Mouse (Mus musculus) embryonic fibroblast, embryonic 13.5 days (primary cell): ENCODE measurements around the gene Casr. TPM values are rescaled to one million over a fixed set of nuclear protein-coding genes. Genes with fewer than 3 reads are reported as not detected.

Experiments used
- H3K27ac ChIP-seq: 2 replicates; pipeline ENCODE4 v1.5.1; 2012; ENCODE audit warnings: low read length, control low read depth, inconsistent platforms; ENCODE audit not compliant: insufficient read depth
- H3K4me1 ChIP-seq: 2 replicates; pipeline ENCODE4 v1.6.1; 2011; ENCODE audit warnings: low read length; ENCODE audit not compliant: control insufficient read depth, insufficient read depth
- H3K4me3 ChIP-seq: 2 replicates; pipeline ENCODE4 v1.5.1; 2011; ENCODE audit warnings: mild to moderate bottlenecking, control low read depth, low read length; ENCODE audit not compliant: insufficient read depth
- CTCF ChIP-seq: IDR thresholded peaks from 2 replicates; pipeline ENCODE4 v1.5.1; 2011; ENCODE audit warnings: mild to moderate bottlenecking, control low read depth, low read length, moderate library complexity, borderline replicate concordance; ENCODE audit not compliant: insufficient read depth
- POLR2A ChIP-seq: IDR thresholded peaks from 2 replicates; pipeline ENCODE4 v1.6.1; 2011; ENCODE audit warnings: low read depth, mild to moderate bottlenecking, control low read depth, low read length, moderate library complexity
- polyA plus RNA-seq: library from polyadenylated mRNA; stranded (reverse); fragments of >200 nt; gene quantifications from 2 replicates; pipeline ENCODE4 v1.2.4, GENCODE M21; 2011; ENCODE audit warnings: low read depth; ENCODE audit not compliant: missing spikeins, insufficient read length

The Casr gene
- polyA plus RNA-seq: not detected in 2 replicates

DNA sequence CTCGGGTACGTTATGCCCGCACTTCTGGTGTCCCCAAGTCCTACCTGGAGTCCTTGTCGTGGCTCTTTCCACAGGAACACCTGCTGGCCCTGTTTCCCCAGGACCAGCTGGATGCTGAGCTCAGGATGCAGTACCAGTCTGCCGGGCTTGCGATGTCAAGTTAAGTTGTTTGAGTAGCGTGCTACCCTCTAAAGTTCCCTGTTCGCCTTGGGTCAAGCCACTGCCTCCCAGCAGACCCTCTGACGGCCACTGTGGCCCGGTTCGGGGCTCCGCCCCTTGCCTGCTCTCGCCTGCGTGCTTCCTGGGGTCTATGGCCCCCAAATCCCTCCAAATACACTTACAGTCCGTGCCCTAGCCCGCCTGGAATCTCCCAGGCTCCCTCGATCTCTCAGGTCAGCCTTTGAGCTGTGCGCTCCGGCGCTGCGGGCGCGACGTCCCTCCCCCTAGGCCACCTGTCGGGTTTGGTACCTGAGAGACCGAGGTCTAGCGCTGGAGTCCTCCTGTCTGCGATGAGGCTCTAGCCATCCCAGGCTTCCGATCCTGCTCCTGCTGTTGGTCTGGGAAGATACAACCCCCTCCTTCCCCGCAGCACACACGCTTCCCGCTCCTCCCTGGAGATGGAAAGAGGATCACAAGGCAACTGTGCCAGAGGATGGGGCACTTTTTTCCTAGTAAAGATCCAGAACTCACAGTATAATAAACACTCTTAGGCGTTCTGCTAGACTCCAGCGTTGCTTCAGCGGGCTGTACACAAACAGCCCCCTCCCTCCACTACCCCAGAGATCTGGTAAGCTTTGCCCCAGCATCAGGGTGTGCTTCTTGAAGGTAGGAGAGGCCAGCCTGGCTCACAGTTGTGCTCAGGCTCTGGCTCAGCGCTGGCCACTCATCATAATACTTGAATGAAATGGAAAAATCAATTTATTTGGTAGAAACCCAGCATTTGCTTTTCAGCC, at the start of gene Casr:
TSS of gene Casr (minus strand) at position 756 of the 953 bp plus-strand sequence.
- TF ChIP-seq POLR2A (no peak), CTCF (no peak)
- H3K4me1 ChIP-seq: no peaks in the 10 kb centered on the region
- H3K4me3 ChIP-seq: no peak within 1 kb of the TSS
- no peak within 1 kb of the TSS for H3K27ac ChIP-seq

DNA sequence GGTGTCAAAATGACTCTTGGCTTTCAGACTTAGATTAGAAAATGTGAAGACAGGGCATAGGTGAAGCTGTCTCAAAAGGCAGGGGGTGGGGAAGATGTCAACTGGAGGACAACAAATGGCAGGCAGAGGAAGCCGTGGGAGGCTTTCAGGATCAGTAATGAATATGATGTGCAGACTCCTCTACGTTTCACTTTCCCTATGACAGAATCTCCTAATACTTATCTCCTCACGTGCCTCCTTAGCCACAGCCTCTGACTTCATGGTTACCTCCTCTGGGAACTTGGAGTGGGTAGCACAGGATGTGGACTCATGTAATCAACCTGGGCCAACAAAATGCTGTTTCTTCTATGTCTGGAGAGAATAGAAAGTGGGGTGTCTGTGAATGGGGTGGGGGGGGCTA, 40.7 kb upstream of the Casr start:
- no peak for TF ChIP-seq CTCF
- no peak for TF ChIP-seq POLR2A
- no peak overlapping the region for H3K27ac ChIP-seq
- H3K4me3 ChIP-seq: no peak overlapping the region
- no peaks in the 10 kb centered on the region for H3K4me1 ChIP-seq

DNA sequence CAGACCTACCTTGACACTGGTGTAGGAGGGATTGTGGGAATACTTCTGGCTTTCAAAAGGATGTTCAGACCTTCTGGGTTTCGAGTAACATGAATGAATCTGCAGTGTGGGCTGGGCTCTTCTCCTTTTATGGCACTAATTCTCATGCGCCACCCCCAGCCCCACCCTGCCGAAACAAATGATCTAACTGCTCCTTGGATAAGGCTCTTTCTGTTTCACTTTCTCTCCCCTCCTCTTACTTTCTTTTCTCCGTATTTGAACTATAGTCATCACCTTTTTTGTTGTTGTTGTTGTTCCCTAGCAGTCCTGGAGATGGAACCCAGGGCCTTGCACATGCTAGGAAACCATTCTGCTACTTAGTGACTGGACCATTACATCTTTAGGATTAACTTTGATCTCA, 36.3 kb upstream of the Casr start:
- no peaks in the 10 kb centered on the region for H3K4me1 ChIP-seq
- H3K27ac ChIP-seq: no peak overlapping the region
- TF ChIP-seq CTCF: no peak
- TF ChIP-seq POLR2A: no peak
- no peak overlapping the region for H3K4me3 ChIP-seq

- Histone ChIP-seq H3K4me1 (no peaks in the 10 kb centered on the region), H3K27ac (no peak overlapping the region), H3K4me3 (no peak overlapping the region)
- no peak for TF ChIP-seq POLR2A
- TF ChIP-seq CTCF: no peak
These were observed 34.9 kb upstream of the Casr start for GRCm38 (mm10) chr16:36596671-36597410.

DNA sequence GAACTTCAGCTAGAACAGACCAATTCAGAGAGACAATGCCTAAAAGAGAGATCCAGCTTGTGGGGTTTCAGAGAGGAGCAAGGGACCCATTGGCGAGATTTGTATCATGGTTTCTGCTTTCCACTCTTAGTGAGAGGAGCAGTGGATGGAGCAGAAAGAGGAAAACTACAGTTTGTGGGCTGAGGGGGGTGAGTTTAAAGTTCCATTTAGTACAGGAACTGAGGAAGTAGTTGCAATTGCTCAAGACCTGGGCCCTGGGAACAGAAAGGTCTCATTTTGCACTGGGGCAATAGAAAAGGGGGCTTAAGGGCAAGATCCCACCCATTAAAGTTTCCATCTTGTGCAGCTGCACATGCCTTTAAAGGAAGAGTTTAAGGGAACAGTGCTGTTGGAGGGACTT, 28.0 kb upstream of the Casr start:
- Histone ChIP-seq H3K4me1 (no peaks in the 10 kb centered on the region), H3K27ac (no peak overlapping the region), H3K4me3 (no peak overlapping the region)
- TF ChIP-seq CTCF (no peak), POLR2A (no peak)

DNA sequence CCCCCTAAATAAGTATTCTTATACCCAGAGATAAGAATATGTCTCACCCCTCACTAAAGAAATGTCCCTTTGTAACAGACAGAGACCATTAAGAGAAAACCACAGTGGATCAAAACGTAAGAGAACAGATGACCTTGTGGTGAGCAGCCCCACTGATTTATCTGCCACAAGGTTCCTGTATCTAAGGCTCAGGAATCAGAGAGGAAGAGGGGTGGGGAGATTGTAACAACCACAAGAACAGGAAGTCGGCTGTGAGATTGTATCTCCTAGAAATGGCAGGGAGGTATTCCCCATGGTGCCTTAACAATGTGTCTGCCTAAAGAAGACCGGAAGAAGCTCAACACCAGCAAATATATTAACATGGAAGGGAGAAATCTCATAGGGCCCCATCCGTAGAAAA, 26.0 kb upstream of the Casr start:
- H3K4me3 ChIP-seq: no peak overlapping the region
- H3K27ac ChIP-seq: no peak overlapping the region

DNA sequence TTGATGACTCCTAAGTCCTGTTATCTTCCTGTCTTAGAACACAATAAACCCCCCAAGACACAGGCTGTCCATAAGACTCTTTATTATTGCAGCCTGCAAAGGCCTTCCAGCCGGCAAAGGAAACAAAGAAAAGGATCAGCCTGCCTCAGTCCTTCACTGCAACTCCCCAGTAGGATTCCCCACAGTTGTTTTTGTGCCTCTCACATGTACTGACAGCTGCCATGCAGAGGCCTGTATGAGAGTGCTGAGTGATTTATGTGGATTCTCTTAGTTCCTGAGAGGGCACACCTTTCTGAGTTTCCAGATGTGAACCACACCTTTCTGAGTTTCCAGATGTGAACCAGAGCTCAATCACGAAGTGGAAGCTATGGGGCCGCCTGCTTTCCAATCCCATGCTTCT, 20.1 kb upstream of the Casr start:
- Histone ChIP-seq H3K4me1 (no peaks in the 10 kb centered on the region), H3K27ac (no peak overlapping the region), H3K4me3 (no peak overlapping the region)
- TF ChIP-seq POLR2A: no peak
- TF ChIP-seq CTCF: no peak

More for the DNA sequence above, 26.0 kb upstream of the Casr start:
- no peak for TF ChIP-seq CTCF
- TF ChIP-seq POLR2A: no peak
- H3K4me1 ChIP-seq: no peaks in the 10 kb centered on the region

- H3K27ac ChIP-seq: no peak overlapping the region
- H3K4me1 ChIP-seq: no peaks in the 10 kb centered on the region
- no peak overlapping the region for H3K4me3 ChIP-seq
- TF ChIP-seq CTCF (no peak), POLR2A (no peak)
These were observed 10.0 kb upstream of the Casr start for GRCm38 (mm10) chr16:36571942-36572341.

DNA sequence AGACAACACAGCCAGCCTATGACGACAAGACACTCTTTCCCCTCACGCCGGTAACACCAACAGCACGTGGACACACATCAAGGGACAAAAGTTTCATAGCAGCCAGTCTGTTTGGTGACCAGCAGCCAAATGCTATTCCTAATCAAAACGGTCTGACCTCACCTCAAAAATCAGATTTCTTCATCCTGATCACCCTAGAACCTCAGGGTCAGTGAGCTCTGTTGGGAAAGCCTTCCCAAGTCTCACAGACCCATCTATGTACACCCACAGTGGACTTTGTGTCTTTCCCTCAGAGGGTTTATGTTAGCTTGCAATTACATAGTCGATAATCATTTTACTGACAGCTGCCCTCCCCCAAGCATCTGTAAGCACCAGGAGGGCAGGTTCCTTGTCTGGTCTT, 2.4 kb downstream of the Casr start:
- Histone ChIP-seq H3K27ac (no peak overlapping the region), H3K4me3 (no peak overlapping the region), H3K4me1 (no peaks in the 10 kb centered on the region)
- TF ChIP-seq CTCF (no peak), POLR2A (no peak)
